Mouse (Mus musculus): ENCODE data around the gene Olfr711. TPM values are rescaled to one million over a fixed set of nuclear protein-coding genes. Genes with fewer than 3 reads are reported as not detected.

The Olfr711 gene
- polyA plus RNA-seq (2012; rRNA removed): not detected in 2 replicates

GRCm38 (mm10) chr7:106975353-106975752 lies at the start of gene Olfr711:
TSS of gene Olfr711 (minus strand) at chr7:106975453.

DNA sequence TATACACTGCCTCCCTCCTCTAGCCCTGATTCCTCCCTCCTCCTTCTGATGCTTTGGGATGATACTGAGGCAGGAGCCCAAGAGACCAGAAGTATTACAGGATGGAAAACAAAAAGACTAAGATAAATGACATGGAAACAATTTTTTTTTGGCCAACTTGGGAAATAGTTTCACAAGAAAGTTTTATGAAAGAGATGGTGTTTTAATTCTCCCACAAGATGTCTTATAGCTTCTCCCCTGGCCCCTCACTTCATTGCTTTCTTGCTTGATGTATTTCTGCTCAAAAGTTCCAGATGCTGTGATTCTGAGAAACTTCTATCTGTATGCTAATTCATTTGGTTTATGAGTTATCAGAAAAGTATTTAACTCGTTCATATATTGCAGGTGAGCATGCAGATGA lies 30.7 kb upstream of the Olfr711 start, which contains the start of gene Olfr2:
Olfr2 (minus strand) TSS at position 101 of the 400 bp plus-strand sequence.

GRCm38 (mm10) chr7:106963837-106964236 lies 11.4 kb downstream of the Olfr711 start, which contains the start of gene Olfr6:
TSS of gene Olfr6 (minus strand) at chr7:106963937.

DNA sequence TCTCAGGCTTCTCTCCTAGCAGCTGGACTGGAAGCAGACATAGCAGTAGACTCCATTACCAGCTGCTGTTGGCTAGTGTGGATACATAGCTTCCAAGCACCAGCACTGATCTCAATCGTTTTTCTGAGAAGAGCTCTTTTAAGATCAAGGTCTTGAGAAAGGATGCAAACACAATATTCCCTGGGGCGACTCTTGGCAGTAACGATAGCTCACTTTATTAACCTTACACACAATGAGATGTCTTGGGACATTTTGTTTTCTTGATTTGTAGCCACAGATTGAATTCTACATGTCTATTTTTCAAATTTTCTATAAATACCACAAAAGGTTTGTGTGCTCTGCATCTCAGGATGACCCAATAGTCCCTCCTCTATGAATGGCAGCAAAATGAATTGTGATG lies 27.0 kb downstream of the Olfr711 start, which contains the start of gene Olfr710:
Olfr710 (minus strand) TSS at position 101 of the 400 bp plus-strand sequence.

DNA sequence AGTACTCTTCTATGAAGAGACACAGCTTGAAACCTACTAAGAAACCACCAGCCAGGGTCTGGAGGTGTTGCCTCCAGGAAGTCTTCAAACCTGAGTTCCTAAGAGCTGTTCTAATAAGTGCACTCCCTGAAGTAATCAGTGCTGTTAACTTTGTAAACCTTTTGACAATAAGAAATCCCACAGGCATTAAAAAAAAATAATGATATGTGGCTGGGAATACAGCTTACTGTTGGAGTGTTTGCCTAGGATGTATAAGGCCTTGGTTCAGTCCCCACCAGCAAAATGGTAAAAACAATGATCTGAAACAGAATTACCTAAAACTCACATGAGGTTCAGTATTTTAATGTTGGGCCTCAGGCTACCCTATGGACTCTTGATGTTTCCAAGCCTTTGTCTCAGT lies 43.1 kb downstream of the Olfr711 start, which contains the start of gene Olfr709-ps1:
Olfr709-ps1 (minus strand) TSS at position 101 of the 400 bp plus-strand sequence.

Other genes with a start within 250 kb of the Olfr711 start
- gene Olfr697, start 233.0 kb downstream of the Olfr711 start, polyA plus RNA-seq (2012; rRNA removed): not detected in 2 replicates
- not detected in 2 replicates for gene Olfr698, start 220.1 kb downstream of the Olfr711 start, polyA plus RNA-seq (2012; rRNA removed)
- gene Olfr699, start 182.3 kb downstream of the Olfr711 start, polyA plus RNA-seq (2012; rRNA removed): not detected in 2 replicates
- gene Olfr700, start 166.6 kb downstream of the Olfr711 start, polyA plus RNA-seq (2012; rRNA removed): not detected in 2 replicates
- gene Olfr701, start 161.3 kb downstream of the Olfr711 start, polyA plus RNA-seq (2012; rRNA removed): not detected in 2 replicates
- gene Olfr702, start 141.6 kb downstream of the Olfr711 start, polyA plus RNA-seq (2012; rRNA removed): not detected in 2 replicates
- not detected in 2 replicates for gene Olfr703, start 132.1 kb downstream of the Olfr711 start, polyA plus RNA-seq (2012; rRNA removed)
- gene Olfr704, start 112.3 kb downstream of the Olfr711 start, polyA plus RNA-seq (2012; rRNA removed): not detected in 2 replicates
- not detected in 2 replicates for gene Olfr705, start 98.6 kb downstream of the Olfr711 start, polyA plus RNA-seq (2012; rRNA removed)
- gene Olfr706, start 87.3 kb downstream of the Olfr711 start, polyA plus RNA-seq (2012; rRNA removed): not detected in 2 replicates
- not detected in 2 replicates for gene Olfr707, start 74.2 kb downstream of the Olfr711 start, polyA plus RNA-seq (2012; rRNA removed)
- not detected in 2 replicates for gene Olfr1532-ps1, start 67.5 kb downstream of the Olfr711 start, polyA plus RNA-seq (2012; rRNA removed)
- gene Olfr709-ps1, start 43.2 kb downstream of the Olfr711 start, polyA plus RNA-seq (2012; rRNA removed): not detected in 2 replicates
- not detected in 2 replicates for gene Olfr710, start 27.1 kb downstream of the Olfr711 start, polyA plus RNA-seq (2012; rRNA removed)
- not detected in 2 replicates for gene Olfr6, start 11.5 kb downstream of the Olfr711 start, polyA plus RNA-seq (2012; rRNA removed)
- not detected in 2 replicates for gene Olfr2, start 30.6 kb upstream of the Olfr711 start, polyA plus RNA-seq (2012; rRNA removed)
- gene Olfr713, start 55.7 kb upstream of the Olfr711 start, polyA plus RNA-seq (2012; rRNA removed): not detected in 2 replicates
- not detected in 2 replicates for gene Olfr714, start 95.5 kb upstream of the Olfr711 start, polyA plus RNA-seq (2012; rRNA removed)
- not detected in 2 replicates for gene Olfr17, start 117.8 kb upstream of the Olfr711 start, polyA plus RNA-seq (2012; rRNA removed)
- not detected in 2 replicates for gene Olfr715b, start 134.9 kb upstream of the Olfr711 start, polyA plus RNA-seq (2012; rRNA removed)
- gene Olfr715, start 155.6 kb upstream of the Olfr711 start, polyA plus RNA-seq (2012; rRNA removed): not detected in 2 replicates
- gene Olfr716, start 162.9 kb upstream of the Olfr711 start, polyA plus RNA-seq (2012; rRNA removed): not detected in 2 replicates
- not detected in 2 replicates for gene Nlrp14, start 191.5 kb upstream of the Olfr711 start, polyA plus RNA-seq (2012; rRNA removed)
- gene Rbmxl2, start 234.0 kb upstream of the Olfr711 start, polyA plus RNA-seq (2012; rRNA removed): not detected in 2 replicates

All from stomach, adult 2 months (tissue).